Mouse (Mus musculus) retina, postnatal 7 days (tissue): Measurements from ENCODE around the gene Fndc9.

ENCODE experiments used
- DNase-seq: peaks from one replicate; pipeline ENCODE4 v3.0.0-alpha.2; 2012; ENCODE audit warnings: low read depth, low spot score

Fndc9 gene

GRCm38 (mm10) chr11:46235334-46235733, at the start of gene Fndc9:
Fndc9 (plus strand) TSS chr11:46235531.
- DNase-seq: no peak

GRCm38 (mm10) chr11:46188283-46188682, 47.0 kb upstream of the Fndc9 start:
- DNase-seq: no peak

- no peak for DNase-seq
Measured at GRCm38 (mm10) chr11:46194175-46194574, 41.2 kb upstream of the Fndc9 start.

- DNase-seq: no peak
Measured at GRCm38 (mm10) chr11:46200664-46201063, 34.7 kb upstream of the Fndc9 start.

GRCm38 (mm10) chr11:46201636-46202546, 33.4 kb upstream of the Fndc9 start:
- DNase-seq: no peak

- DNase-seq: no peak
Measured at GRCm38 (mm10) chr11:46202547-46202887, 32.8 kb upstream of the Fndc9 start.

DNA sequence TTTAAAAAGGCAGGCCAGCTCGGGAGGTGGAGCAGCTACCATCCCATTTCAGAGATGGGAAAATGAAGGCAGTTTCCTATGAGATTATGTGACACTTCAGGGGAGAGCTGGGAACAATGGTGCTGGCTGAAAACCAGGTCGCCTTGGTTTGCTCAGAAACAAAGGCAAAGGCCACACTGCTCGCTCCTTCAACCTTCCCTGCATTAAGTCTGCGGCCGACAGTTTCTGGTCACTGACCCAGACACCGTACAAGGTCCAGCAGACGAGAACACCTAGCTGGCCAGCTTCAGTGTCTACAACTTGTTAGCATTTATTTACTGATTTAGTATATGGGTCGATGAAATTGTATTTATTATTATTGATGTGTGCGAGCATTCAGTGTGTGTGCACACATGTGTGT, 30.5 kb upstream of the Fndc9 start:
- no peak for DNase-seq

GRCm38 (mm10) chr11:46205639-46206409, 29.5 kb upstream of the Fndc9 start:
- no peak for DNase-seq

GRCm38 (mm10) chr11:46209884-46210283, 25.4 kb upstream of the Fndc9 start:
- DNase-seq: no peak

- DNase-seq: no peak
Measured at GRCm38 (mm10) chr11:46211858-46212257, 23.5 kb upstream of the Fndc9 start.

DNA sequence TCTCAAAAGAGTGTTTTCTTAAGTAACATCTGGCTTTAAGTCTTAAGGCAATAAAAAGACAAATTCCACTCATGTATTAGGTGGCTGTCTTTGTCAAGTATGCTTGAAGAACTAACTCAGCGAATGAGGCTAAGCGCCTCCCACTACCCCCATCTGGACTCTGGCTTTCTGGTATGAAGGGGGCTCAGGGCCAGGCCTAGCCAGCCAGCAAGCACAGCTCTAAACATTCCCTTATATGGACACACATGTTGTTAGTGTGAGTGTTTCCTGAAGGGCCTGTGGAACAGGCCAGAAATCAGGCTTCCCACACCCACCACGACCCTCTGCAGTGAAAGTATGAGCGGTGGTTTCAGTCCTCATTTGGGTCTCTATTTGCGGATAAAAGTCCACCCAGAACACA, 21.5 kb upstream of the Fndc9 start:
- no peak for DNase-seq

GRCm38 (mm10) chr11:46214368-46215230, 20.7 kb upstream of the Fndc9 start:
- no peak for DNase-seq

GRCm38 (mm10) chr11:46215354-46215753, 20.0 kb upstream of the Fndc9 start:
- DNase-seq: peak; percentile 94

GRCm38 (mm10) chr11:46216669-46217068, 18.7 kb upstream of the Fndc9 start:
- no peak for DNase-seq

DNA sequence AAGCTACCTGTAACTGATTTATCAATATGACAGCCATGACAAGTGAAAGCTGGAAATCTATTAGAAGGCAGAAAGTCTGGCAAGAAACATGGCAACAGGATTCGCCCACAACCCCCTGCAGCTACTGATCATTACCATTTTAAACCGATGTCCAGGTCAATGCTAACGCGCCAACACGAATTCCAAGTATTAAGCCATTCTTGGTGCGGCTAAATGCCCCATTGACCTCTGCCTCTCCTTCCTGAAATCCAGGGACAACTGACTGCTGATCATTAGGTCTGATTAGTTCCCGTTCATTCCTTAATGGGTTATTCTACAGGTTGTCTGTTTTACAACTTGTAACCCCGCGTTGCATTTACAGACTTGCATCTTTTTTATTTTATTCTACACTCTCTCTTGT, 17.6 kb upstream of the Fndc9 start:
- no peak for DNase-seq

GRCm38 (mm10) chr11:46218584-46218983, 16.7 kb upstream of the Fndc9 start:
- DNase-seq: no peak

GRCm38 (mm10) chr11:46219380-46219779, 16.0 kb upstream of the Fndc9 start:
- no peak for DNase-seq

DNA sequence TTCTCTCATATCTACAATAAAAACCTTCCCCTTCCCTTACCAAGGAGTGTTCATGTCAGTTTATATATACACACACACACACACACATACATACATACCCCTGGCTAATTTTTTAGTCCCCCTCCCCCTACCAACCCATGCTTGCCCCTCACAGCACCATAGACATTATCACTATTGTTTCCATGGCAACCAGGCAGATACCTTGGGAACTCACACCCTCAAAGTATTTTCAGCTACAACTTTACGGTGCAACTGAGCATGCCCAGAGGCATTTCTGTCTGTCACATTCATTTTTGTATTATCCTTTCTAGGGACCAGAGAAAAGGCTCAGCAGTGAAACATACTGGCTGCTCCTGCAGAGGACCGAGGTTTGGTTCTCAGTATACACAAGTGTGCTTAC, 15.1 kb upstream of the Fndc9 start:
- DNase-seq: no peak

DNA sequence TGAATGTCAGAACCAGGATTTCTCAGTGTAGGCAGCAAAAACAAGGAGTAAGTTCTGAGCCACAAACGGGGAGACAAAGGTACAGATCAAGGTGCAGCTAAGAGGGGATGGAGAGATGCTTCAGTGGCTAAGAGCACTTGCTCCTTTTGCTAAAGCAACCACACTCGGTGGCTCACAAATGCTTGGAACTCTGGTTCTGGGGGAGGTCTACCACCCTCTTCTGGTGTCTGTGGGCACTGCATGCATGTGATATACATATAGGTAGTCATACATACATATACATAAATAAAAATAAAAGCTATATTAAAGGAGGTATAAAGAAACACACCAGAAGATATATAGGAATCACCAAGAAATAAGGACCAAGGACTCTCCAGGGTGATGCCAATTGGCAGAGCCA, 11.8 kb upstream of the Fndc9 start:
- DNase-seq: no peak

GRCm38 (mm10) chr11:46225345-46225744, 10.0 kb upstream of the Fndc9 start:
- no peak for DNase-seq

DNA sequence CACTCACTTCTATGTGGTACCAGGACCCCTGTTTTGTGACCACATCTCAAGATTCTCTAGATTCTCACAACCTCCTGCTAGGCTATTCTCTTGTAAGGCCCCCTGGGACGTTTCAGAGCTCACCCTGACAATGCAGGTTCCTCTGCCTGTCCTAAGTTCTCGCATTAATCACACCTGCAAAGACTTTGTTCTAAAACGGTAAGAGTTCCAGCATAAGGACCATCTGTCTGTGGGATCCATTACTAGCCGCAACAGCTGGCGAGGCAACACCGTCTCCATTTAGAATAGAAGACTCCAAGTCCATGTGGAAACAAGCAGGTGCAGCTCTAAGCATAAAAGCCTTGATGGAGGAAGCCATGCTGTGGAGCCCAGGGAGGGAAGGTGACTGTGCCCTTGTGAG, 5.1 kb upstream of the Fndc9 start:
- DNase-seq: no peak

- DNase-seq: no peak
Measured at GRCm38 (mm10) chr11:46232803-46233202, 2.5 kb upstream of the Fndc9 start.
